Mouse (Mus musculus) stomach, postnatal 0 days (tissue): ENCODE data around the gene Gm4869.

ENCODE experiments used
- CTCF ChIP-seq: IDR thresholded peaks from 2 replicates; pipeline ENCODE4 v1.5.1; 2016; ENCODE audit warnings: antibody characterized with exemption, low read depth, mild to moderate bottlenecking, moderate library complexity
- EP300 ChIP-seq: optimal IDR thresholded peaks from 2 replicates; pipeline ENCODE3; 2016; ENCODE audit warnings: antibody characterized with exemption

DNA sequence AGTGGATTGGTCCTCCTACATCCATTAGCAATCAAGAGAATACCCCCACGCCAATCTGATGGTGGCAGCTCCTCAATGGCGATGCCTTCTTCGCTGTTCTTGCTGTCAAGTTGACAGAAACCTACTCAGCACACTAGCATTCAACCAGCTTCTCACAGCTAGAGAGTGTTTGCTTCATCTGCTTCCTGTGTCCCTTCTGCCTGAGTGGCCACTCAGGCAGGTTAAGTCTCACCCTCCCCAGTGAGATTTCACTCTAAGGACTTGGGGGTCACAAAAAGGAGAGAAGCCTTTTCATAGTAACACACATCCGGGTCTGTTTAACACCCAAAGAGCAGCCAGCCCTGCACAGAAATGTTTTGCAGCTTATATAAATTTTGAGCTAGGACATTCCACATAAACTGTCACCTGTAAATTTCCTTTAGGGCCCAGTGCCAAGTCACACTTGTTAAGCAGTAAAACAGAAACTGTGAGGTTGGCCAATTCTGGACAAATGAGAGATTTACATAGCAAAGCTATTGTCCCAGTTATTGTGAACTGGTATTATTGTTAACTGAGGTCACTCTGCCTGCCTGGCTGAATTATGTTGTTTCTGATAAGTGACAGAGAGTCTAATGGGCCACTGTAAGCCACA, 42.7 kb upstream of the Gm4869 start:
- TF ChIP-seq CTCF (no peak), EP300 (no peak)
